Mouse (Mus musculus) ovary, postnatal 10 days (tissue): ENCODE measurements around the gene Nudt22.

Source experiments
- DNase-seq: peaks from one replicate; pipeline ENCODE4 v3.0.0; 2022; ENCODE audit warnings: low spot score

Nudt22 gene

DNA sequence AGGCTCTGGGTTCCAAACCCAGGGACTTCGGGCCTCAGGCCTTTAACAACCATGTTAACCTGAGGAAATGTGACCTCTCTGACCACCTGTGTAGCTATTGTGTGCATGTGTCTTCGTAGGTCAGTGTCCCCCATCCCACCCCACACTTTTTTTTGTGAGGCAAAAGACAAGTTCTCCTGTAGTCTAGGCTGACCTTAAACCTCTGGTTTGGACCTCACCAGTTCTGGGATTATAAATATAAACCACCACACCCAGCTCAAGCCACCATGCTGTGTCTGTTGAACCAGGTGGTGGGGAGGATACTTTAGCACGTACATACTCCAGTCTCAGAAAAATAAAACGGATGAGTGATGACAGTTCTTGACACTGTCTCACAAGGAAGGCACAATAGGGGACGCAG lies 46.0 kb downstream of the Nudt22 start:
- DNase-seq, result no peak

DNA sequence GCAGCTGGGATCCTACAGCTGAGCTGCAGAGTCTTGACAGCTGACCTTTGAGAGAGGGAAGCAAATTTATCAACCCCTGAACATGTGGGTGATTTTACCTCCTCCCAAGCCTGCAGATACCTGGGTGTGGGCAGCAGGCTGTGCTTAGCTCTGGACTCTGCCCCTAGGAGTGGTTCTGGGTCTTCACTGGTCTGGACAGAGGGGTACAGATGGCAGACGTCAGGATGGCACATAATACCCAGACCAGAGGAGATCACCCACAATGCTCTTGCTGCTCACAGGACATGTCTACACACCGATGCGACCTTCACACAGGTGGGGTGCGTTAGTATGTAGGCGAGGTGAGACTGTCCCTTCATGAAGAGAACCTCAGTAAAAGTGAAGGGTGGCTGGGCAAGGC lies 46.4 kb downstream of the Nudt22 start:
- DNase-seq, result no peak

DNA sequence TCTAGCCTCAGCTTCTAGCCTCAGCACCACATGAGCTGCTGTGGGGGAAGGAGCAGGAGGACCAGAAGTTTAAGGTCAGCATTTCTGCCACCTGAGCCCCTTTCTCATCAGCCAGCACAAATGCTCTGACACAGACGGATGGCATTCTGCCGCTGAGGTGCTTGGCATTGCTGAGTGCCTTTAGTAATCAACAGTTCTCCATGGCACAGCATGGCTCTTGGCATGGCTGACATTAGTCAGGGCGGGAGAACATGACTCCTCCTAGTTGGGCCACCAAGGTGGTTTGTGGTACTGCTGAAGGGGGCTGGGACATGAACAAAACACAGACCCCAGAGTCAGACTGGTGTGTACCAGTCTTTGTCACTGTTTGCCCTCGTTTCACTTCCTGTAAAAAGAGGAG lies 47.7 kb downstream of the Nudt22 start:
- no peak for DNase-seq

DNA sequence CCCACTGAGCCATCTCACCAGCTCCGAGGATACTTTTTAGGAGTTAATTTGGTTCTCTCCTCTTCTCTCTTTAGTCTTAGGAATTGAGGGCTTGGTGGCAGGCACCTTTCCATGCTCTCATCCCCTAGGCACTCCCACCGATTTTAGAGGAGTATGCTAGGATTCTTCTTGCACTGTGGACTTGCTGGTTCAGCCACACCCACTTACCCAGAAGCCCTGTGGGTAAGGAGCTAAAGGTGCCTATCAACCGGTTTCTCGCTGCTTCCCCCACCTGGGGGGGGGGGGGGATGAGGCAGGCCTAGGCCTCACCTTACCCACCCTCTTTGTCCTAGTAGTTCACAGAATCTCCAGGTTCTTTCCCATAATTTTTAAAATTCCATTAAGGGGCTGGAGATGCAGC lies 48.2 kb downstream of the Nudt22 start:
- no peak for DNase-seq

DNA sequence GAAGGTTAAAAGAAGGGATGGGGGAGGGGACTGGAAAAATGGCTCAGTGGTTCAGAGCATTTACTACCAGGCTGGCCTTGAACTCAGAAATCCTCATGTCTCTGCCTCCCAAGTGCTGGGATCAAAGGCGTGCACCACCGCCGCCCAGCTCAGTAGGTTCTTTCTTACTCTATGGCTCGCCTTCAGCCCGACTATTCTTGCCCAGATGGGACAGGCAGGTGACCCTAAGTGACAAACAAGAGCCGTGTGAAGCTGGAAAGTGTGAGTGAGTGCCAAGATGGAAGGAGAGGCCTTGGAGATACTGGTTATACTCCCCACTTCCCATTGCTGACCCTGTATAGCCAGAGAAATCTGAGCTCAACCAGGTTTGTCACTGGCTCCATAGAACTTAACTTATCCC lies 52.2 kb downstream of the Nudt22 start:
- DNase-seq, result no peak
